Mouse (Mus musculus) CH12F3 (cell line): ENCODE data around the gene Col4a4.

Experiments
- in situ Hi-C: fragments of 300-500 bp; cut with MboI; formaldehyde crosslinking; loops from 2 replicates; pipeline ENCODE4 v1.14.3; 2020; ENCODE audit warnings: low sequenced_read_pairs

Gene Col4a4

DNA sequence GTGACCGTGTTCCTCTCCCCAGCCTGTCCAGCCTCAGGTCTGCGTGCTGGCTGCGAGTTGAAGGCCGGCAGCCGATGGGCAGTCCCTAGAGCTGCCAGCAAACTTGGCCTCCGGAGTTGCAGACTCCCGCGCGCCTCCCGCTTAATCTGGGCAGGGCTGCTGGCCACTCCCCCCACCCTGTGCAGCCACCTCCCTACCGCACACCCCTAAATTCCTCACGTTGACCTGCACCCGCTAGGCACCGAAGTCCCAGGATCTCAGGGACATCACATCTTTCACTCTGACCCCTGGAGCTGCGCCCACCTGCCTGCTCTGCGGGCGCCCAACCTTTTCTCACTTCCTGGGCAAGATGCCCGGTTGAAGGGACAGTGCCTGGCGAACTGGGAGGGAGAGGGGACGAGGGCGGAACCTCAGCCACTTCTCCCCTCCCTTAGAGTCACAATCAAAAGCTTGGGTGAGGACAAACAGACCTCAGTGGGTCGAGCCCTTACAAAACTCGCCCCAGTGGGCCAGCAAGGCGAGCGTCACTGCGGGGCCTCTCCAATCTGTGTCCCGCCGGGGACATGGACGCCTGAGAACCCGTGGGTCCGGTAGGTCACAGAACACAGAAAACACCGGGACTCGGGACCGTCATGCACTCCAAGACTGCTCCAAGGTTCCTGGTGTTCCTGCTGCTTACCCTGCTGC is at the start of gene Col4a4, which contains the start of gene Col4a3:
Gene Col4a4 (minus strand): TSS at position 137 of the 687 bp plus-strand sequence.
Gene Col4a3 (plus strand): TSS at position 209 of the 687 bp plus-strand sequence.
- in situ Hi-C loops = no loop called here

GRCm38 (mm10) chr1:82636321-82636720 is 49.7 kb upstream of the Col4a4 start:
- in situ Hi-C loops = no loop called here

- in situ Hi-C loops = no loop called here
Measured at GRCm38 (mm10) chr1:82635254-82635620, 48.6 kb upstream of the Col4a4 start.

GRCm38 (mm10) chr1:82634545-82635253 is 48.0 kb upstream of the Col4a4 start:
- in situ Hi-C loops = no loop called here

DNA sequence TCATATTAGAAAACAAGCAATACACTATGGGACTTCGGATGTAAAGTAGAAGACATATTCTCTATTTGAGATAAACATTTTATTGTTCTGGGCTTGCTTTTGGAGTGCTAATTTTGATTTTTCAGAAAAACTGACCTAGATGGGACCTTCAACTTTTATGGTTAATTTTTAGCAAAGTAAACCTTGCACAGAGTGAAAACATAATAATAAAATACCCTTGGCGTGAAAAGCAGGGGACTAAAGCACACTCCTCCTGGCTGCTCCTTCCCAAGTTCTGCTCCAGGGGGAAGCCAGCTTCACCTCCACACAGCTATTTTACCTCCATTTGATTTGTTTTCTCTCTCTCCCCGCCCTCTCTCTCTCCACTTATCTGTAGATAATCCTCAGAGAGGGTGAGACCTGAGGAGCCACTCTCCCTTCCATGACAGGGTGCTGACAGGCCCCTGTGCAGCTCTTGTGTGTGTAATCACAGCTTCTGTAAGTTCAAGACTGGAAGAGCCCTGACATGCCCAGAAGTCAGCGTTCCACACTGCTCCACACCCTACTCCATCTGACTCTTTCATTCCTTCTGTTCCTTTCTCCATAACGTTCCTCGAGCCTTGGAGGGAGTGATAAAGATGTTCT is 44.6 kb upstream of the Col4a4 start:
- in situ Hi-C loops = no loop called here

DNA sequence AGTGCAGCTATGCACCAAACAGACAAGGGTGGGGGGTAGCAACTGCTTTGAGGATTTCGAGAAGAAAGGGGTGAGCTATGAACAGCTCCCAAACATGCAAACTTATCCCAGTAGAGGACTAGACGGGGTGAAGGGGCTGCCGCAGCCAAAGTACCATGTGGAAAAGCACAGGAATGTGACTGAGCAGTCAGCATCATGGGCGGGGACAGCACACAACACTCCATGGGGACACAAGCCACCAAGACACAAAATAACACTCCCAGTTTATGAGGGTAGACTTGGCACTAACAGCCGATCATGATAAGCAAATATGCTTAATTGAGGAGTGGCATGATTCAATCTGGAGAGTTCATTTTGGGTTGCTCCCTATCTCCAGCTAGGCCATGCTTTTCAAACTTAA is 42.8 kb upstream of the Col4a4 start:
- in situ Hi-C loops = no loop called here

- in situ Hi-C loops = no loop called here
Measured at GRCm38 (mm10) chr1:82627652-82628051, 41.0 kb upstream of the Col4a4 start.

DNA sequence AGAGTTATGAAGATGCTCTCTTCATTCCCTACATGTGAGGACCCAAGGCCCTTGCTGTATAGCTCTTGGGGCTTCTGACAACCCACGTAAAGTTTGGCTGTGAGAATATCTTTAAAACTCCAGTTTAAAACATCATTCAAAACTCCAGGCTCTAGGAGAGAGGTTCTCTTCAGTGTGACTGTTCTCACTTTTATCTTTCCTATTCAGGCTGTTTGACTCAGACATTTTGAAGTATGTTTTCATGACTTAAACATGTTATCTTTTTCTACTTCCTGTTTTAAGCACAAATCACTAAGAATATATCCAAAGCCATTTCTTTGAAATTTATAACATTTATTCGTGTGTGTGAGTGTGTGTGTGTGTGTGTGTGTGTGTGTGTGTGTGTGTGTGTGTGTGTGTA is 38.8 kb upstream of the Col4a4 start:
- in situ Hi-C loops = no loop called here

DNA sequence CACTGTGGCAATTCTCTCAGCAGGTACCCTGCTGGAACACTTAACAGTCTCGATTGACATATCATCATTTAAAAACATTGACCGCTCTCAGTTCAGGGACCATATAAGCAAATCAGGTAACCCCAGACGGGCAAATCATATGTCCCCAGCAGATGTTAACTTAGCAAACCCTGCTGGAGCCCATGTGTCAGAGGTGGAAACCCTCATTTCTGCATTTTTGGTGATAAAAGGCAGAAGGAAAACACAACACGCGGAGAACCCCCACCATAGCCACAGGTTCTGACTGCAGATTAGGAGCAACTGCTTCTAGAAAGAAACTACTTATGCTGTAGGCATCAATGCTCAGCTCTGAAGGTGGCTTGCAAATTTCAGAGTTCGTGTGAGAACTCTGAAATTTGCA is 38.3 kb upstream of the Col4a4 start:
- in situ Hi-C loops = no loop called here

DNA sequence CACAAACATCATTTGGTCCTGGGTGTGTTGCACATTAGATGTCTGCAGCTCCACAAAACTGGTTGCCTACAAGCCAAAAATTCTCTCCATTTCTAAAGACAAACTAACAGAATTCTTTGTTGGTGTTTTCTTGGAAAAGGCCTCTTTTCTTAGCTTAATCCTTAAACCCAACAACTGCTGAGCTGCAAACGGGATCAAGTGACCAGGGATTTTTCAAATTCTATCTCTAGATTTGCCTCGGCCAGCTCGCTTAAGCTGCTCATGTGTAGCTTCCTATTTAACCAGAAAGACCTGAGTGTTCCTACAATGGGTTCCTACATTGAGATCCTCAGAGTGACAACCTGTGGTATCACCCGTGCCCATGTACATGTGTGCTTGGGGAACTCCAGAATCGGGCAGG is 33.3 kb upstream of the Col4a4 start:
- in situ Hi-C loops = no loop called here

- in situ Hi-C loops = no loop called here
Measured at GRCm38 (mm10) chr1:82618592-82618991, 31.9 kb upstream of the Col4a4 start.

GRCm38 (mm10) chr1:82618001-82618400 is 31.4 kb upstream of the Col4a4 start:
- in situ Hi-C loops = no loop called here

- in situ Hi-C loops = no loop called here
Measured at GRCm38 (mm10) chr1:82612061-82612660, 25.5 kb upstream of the Col4a4 start.

DNA sequence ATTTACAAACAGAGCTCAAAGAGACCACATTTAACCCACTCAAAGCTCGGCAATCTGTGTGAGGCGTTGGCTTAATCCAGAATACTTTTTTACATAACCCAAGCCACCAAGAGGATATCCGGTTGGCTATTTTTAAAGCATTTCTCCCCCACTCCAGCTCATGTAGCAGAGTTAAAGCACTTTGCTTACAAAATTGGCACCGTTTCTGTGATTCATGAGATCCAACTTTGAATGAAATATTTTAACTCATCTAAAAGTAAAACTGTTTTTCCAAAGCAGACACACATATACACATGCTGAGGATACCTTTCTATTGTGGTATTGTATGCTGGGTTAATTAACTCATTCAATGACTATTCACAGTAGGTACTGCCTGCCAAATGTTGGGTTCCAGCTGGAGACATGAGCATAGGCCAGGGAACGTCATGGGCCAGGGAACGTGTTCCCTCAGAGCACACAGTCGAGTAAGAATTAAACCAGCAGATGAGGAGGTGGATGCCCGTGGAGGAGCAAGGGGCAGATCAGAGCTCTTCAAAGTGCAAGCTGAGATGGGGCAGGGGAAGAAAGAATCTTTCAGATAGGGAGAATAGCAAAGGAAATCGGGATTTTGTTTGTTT is 22.1 kb upstream of the Col4a4 start:
- in situ Hi-C loops = no loop called here

GRCm38 (mm10) chr1:82605856-82606255 is 19.2 kb upstream of the Col4a4 start:
- in situ Hi-C loops = no loop called here

- in situ Hi-C loops = no loop called here
Measured at GRCm38 (mm10) chr1:82605347-82605746, 18.7 kb upstream of the Col4a4 start.

DNA sequence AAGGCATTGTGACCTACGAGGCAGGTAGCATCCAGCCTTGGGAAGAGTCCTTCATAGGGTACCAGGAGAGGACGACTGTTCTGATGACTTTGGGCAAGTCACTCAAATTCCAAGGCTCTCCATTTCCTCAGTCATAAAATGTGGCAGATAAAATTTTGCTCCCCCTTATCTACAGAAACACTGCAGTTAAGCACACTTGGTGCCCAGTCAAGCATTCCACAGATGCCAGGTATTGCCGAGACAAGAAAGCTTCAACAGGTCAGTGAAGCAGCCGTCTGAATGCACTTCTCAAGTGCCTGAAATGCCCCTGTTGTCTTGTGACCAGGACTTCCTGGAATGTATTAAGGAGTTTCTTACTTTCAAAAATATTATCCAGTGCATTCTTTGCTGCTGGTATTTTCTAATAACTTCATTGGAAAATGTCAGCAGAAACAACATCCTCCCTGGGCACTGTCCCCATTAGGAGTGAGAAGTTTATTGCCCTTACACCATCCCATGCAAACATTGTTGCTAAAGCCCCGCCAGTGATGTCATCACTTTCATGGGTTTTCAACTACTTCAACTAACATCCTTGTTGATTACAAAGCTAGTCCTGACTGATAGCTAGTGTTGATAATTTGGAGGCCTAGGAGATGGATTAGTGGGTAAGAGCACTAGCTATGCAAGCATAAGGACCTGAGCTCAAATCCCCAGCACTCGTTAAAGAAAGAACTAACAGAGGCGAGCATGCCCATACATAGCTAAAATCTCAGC is 16.7 kb upstream of the Col4a4 start:
- in situ Hi-C loops = no loop called here

- in situ Hi-C loops = no loop called here
Measured at GRCm38 (mm10) chr1:82596864-82597596, 10.4 kb upstream of the Col4a4 start.

DNA sequence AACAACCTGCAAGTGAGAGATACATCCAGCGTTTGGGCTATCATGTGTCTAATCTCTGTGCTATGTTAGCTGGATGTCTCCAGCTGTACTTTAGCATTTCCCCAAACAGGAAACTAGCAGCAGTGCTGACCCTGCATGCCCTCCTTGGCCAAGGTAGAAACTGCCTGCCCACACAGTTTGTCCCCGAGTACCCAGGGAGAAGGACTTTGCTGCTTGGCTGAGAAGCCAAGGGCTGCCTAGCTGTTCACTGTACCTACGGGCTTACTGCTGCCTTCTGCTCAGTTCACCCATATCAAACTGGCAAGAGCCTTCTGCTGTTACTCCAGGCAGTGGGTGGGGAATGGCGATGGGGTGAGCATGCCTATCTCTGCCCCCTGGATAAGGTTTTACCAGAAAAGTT is 3.6 kb upstream of the Col4a4 start:
- in situ Hi-C loops = no loop called here

DNA sequence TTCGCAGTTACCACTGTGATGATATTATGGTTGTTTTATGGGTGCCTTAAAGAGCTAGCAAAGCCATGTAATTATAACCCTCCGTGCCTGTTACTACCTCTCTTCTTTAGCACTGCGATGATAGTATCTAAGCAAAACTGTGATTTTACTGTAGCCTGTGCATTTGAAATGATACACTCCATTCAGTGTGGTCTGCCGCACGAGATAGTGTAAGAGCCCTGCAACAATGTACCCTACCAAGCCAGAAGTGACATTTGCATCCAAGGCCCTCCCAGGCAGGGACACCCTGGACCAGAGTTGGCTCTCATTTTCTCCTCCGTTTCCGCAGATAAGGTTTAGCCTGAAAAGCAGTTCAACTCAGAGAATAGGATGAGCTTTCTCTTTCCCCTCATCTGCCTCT is 668 bp downstream of the Col4a4 start:
- in situ Hi-C loops = no loop called here
